Mouse (Mus musculus) embryonic stem cell, embryonic (primary cell): ENCODE data around the gene Gm10644.

ENCODE experiments used
- CTCF ChIA-PET, 4 experiments: fragments of 300-600 bp in 2 of 4; fragments of 350-600 bp in 2 of 4; sonication (Branson Sonifier 250); formaldehyde crosslinking; loops; one replicate each; lab custom pipeline; 2022; ENCODE audit warnings: inconsistent platforms in 2 of 4; lab: Charles Lee
- POLR2A ChIA-PET, 4 experiments: fragments of 300-600 bp in 2 of 4; fragments of 350-600 bp in 2 of 4; sonication (Branson Sonifier 250); formaldehyde crosslinking; loops; one replicate each; lab custom pipeline; 2022; ENCODE audit warnings: antibody characterized with exemption in 4 of 4, inconsistent platforms in 1 of 4; lab: Charles Lee

Gene Gm10644

GRCm38 (mm10) chr8:83934222-83934621 is 20.8 kb downstream of the Gm10644 start:
- POLR2A ChIA-PET = interaction anchor here in 2 of 4 experiments (0.8 to 2.1 kb wide), 6 partner anchors 9 to 212 kb away, joined by 3 to 12 read pairs (median 4); partner anchors contain the start of genes Asf1b (in 2 of the 2) and Gm10644 (in 2 of the 2)
- CTCF ChIA-PET = interaction anchor here in 1 of 4 experiments (1.3 to 1.5 kb wide), 2 partner anchors 21 to 31 kb away, joined by 3 to 11 read pairs; partner anchors contain the start of genes Asf1b and Gm10644

GRCm38 (mm10) chr8:83926266-83926665 is 28.7 kb downstream of the Gm10644 start:
- POLR2A ChIA-PET = interaction anchor here in 3 of 4 experiments (0.6 to 2.2 kb wide), 5 partner anchors 12 to 393 kb away, joined by 3 to 8 read pairs (median 3); partner anchors contain the start of genes Asf1b (in 1 of the 3) and Gm10644 (in 1 of the 3)

GRCm38 (mm10) chr8:83924585-83924984 is 30.4 kb downstream of the Gm10644 start:
- CTCF ChIA-PET = no interaction called here
- POLR2A ChIA-PET = interaction anchor here in 2 of 4 experiments (0.5 to 0.8 kb wide), 3 partner anchors 15 to 192 kb away, joined by 3 to 5 read pairs (median 4); no protein-coding TSS in a partner anchor

More at GRCm38 (mm10) chr8:83926266-83926665, 28.7 kb downstream of the Gm10644 start:
- CTCF ChIA-PET = interaction anchor here in 2 of 4 experiments (0.5 to 1.4 kb wide), 7 partner anchors 16 to 905 kb away, joined by 3 to 6 read pairs (median 4); partner anchors contain the start of genes Asf1b (in 1 of the 2), Gadd45gip1 (in 1 of the 2) and Gm10644 (in 1 of the 2)

- POLR2A ChIA-PET = no interaction called here
- CTCF ChIA-PET = interaction anchor here in 2 of 4 experiments (1.6 to 2.2 kb wide), 2 partner anchors 140 kb away, joined by 5 to 8 read pairs; no protein-coding TSS in a partner anchor
These were observed 32.3 kb downstream of the Gm10644 start for GRCm38 (mm10) chr8:83922727-83923126.

- ChIA-PET POLR2A (interaction anchor here in 2 of 4 experiments (0.6 to 1.2 kb wide), 5 partner anchors 17 to 259 kb away, joined by 3 to 4 read pairs (median 3); partner anchors contain the start of genes Asf1b (in 1 of the 2) and Gm10644 (in 1 of the 2)), CTCF (interaction anchor here (0.6 to 2.2 kb wide), 18 partner anchors 10 to 434 kb away, joined by 3 to 14 read pairs (median 4); partner anchors contain the start of genes Adgre5 (in 1 of the 4), Adgrl1 (in 1 of the 4), Asf1b (in 1 of the 4) and Gm10644 (in 1 of the 4))
These were observed 33.4 kb downstream of the Gm10644 start for GRCm38 (mm10) chr8:83921558-83921957.

GRCm38 (mm10) chr8:83917566-83917965 is 37.4 kb downstream of the Gm10644 start:
- CTCF ChIA-PET = no interaction called here

GRCm38 (mm10) chr8:83916015-83916414 is 39.0 kb downstream of the Gm10644 start:
- CTCF ChIA-PET = no interaction called here
- POLR2A ChIA-PET = interaction anchor here in 1 of 4 experiments (1.1 to 1.5 kb wide), 2 partner anchors 28 to 40 kb away, joined by 3 read pairs; no protein-coding TSS in a partner anchor

More at GRCm38 (mm10) chr8:83917566-83917965, 37.4 kb downstream of the Gm10644 start:
- POLR2A ChIA-PET = no interaction called here

- ChIA-PET POLR2A (interaction anchor here in 3 of 4 experiments (0.6 to 2.2 kb wide), 12 partner anchors 10 to 525 kb away, joined by 3 to 12 read pairs (median 4); partner anchors contain the start of genes Asf1b (in 2 of the 3), Gm10644 (in 2 of the 3) and Ddx39 (in 1 of the 3)), CTCF (interaction anchor here (0.6 to 1.3 kb wide), 5 partner anchors 11 to 130 kb away, joined by 3 to 4 read pairs (median 3); partner anchors contain the start of genes Adgrl1 (in 1 of the 4), Gm10644 (in 1 of the 4) and Rln3 (in 1 of the 4))
These were observed 40.1 kb downstream of the Gm10644 start for GRCm38 (mm10) chr8:83914860-83915259.

GRCm38 (mm10) chr8:83914232-83914631 is 40.8 kb downstream of the Gm10644 start:
- ChIA-PET POLR2A (interaction anchor here in 3 of 4 experiments (0.6 to 2.2 kb wide), 13 partner anchors 9 to 217 kb away, joined by 3 to 12 read pairs (median 4); partner anchors contain the start of genes Asf1b (in 2 of the 3), Gm10644 (in 2 of the 3) and Ddx39 (in 1 of the 3)), CTCF (interaction anchor here (0.5 to 1.3 kb wide), 4 partner anchors 15 to 620 kb away, joined by 3 to 6 read pairs (median 4); partner anchors contain the start of genes Adgrl1 (in 1 of the 4) and Gm10644 (in 1 of the 4))

- ChIA-PET POLR2A (interaction anchor here in 3 of 4 experiments (0.6 to 1.7 kb wide), 7 partner anchors 9 to 126 kb away, joined by 3 to 5 read pairs (median 3); partner anchors contain the start of genes Asf1b (in 2 of the 3) and Gm10644 (in 1 of the 3)), CTCF (interaction anchor here in 1 of 4 experiments (4.0 kb wide), 1 partner anchor 9 kb away, joined by 14 read pairs; no protein-coding TSS in a partner anchor)
These were observed 42.9 kb downstream of the Gm10644 start for GRCm38 (mm10) chr8:83911809-83912731.

- CTCF ChIA-PET = interaction anchor here in 1 of 4 experiments (2.2 to 4.0 kb wide), 3 partner anchors 12 to 15 kb away, joined by 9 to 14 read pairs (median 9); no protein-coding TSS in a partner anchor
These were observed 45.7 kb downstream of the Gm10644 start for GRCm38 (mm10) chr8:83909311-83909710.

GRCm38 (mm10) chr8:83908583-83908982 is 46.4 kb downstream of the Gm10644 start:
- POLR2A ChIA-PET = interaction anchor here in 1 of 4 experiments (1.1 to 1.6 kb wide), 2 partner anchors 28 to 47 kb away, joined by 3 read pairs; partner anchors contain the start of genes Asf1b and Gm10644
- CTCF ChIA-PET = interaction anchor here in 2 of 4 experiments (0.5 to 2.8 kb wide), 2 partner anchors 14 to 105 kb away, joined by 3 to 9 read pairs; no protein-coding TSS in a partner anchor

More at GRCm38 (mm10) chr8:83909311-83909710, 45.7 kb downstream of the Gm10644 start:
- POLR2A ChIA-PET = interaction anchor here in 2 of 4 experiments (0.7 to 1.5 kb wide), 2 partner anchors 15 to 195 kb away, joined by 5 read pairs; partner anchors contain the start of gene Ddx39 (in 1 of the 2)

GRCm38 (mm10) chr8:83902961-83903666 is 51.9 kb downstream of the Gm10644 start:
- CTCF ChIA-PET = interaction anchor here (0.5 to 1.8 kb wide), 24 partner anchors 9 to 1004 kb away, joined by 3 to 10 read pairs (median 4); partner anchors contain the start of genes Gm10644 (in 3 of the 4) and Asf1b (in 2 of the 4)

GRCm38 (mm10) chr8:83901566-83902485 is 53.2 kb downstream of the Gm10644 start:
- POLR2A ChIA-PET = interaction anchor here in 3 of 4 experiments (0.6 to 2.8 kb wide), 12 partner anchors 9 to 187 kb away, joined by 3 to 14 read pairs (median 3); partner anchors contain the start of genes Asf1b (in 1 of the 3), Ddx39 (in 1 of the 3) and Gm10644 (in 1 of the 3)

More at GRCm38 (mm10) chr8:83902961-83903666, 51.9 kb downstream of the Gm10644 start:
- POLR2A ChIA-PET = interaction anchor here (0.5 to 2.8 kb wide), 37 partner anchors 9 to 424 kb away, joined by 3 to 14 read pairs (median 4); partner anchors contain the start of genes Asf1b (in 2 of the 4), Ddx39 (in 2 of the 4), Gm10644 (in 2 of the 4) and Dnajb1 (in 1 of the 4)

GRCm38 (mm10) chr8:83900957-83901270 is 54.1 kb downstream of the Gm10644 start:
- CTCF ChIA-PET = interaction anchor here in 3 of 4 experiments (0.7 to 1.4 kb wide), 3 partner anchors 21 to 243 kb away, joined by 3 to 9 read pairs (median 3); no protein-coding TSS in a partner anchor
- POLR2A ChIA-PET = interaction anchor here in 2 of 4 experiments (0.6 to 1.2 kb wide), 5 partner anchors 14 to 186 kb away, joined by 3 to 6 read pairs (median 3); partner anchors contain the start of gene Ddx39 (in 1 of the 2)

More at GRCm38 (mm10) chr8:83901566-83902485, 53.2 kb downstream of the Gm10644 start:
- CTCF ChIA-PET = interaction anchor here in 3 of 4 experiments (0.5 to 1.8 kb wide), 6 partner anchors 53 to 365 kb away, joined by 3 to 9 read pairs (median 3); partner anchors contain the start of genes Asf1b (in 1 of the 3) and Gm10644 (in 1 of the 3)
